Mouse (Mus musculus) right cerebral cortex, postnatal 25 days (tissue): ENCODE results near the gene Prss57.
A peak's percentile ranks its signal among the peaks of the same experiment; 100 is the strongest.

Experiments
- DNase-seq: peaks from one replicate; pipeline ENCODE4 v3.0.0; 2022

Prss57 gene

GRCm38 (mm10) chr10:79748496-79748895, 42.3 kb downstream of the Prss57 start:
- DNase-seq = no peak

DNA sequence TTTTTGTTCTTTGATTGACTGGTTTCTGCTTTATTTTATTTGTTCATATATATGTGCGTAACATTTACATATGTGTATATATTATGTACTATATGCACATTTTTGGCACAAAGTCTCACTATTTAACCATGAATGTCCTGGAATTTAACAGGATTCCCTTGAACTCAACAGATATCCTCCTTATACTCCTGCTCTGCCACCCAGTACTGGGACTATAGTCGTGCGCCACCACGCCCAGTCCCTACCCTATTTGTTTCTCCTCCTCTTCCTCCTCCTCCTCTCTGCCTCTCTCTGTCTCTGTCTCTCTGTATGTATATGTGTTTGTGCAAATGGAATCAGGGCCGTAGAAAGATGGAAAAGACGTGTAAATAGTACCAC, 44.0 kb downstream of the Prss57 start:
- DNase-seq = no peak

GRCm38 (mm10) chr10:79745898-79746773, 44.6 kb downstream of the Prss57 start, which contains the start of gene Polrmt:
Gene Polrmt (minus strand): TSS chr10:79746581.
- peak; percentile 93 for DNase-seq

- DNase-seq = no peak
These were observed 45.4 kb downstream of the Prss57 start for GRCm38 (mm10) chr10:79745411-79745810.

DNA sequence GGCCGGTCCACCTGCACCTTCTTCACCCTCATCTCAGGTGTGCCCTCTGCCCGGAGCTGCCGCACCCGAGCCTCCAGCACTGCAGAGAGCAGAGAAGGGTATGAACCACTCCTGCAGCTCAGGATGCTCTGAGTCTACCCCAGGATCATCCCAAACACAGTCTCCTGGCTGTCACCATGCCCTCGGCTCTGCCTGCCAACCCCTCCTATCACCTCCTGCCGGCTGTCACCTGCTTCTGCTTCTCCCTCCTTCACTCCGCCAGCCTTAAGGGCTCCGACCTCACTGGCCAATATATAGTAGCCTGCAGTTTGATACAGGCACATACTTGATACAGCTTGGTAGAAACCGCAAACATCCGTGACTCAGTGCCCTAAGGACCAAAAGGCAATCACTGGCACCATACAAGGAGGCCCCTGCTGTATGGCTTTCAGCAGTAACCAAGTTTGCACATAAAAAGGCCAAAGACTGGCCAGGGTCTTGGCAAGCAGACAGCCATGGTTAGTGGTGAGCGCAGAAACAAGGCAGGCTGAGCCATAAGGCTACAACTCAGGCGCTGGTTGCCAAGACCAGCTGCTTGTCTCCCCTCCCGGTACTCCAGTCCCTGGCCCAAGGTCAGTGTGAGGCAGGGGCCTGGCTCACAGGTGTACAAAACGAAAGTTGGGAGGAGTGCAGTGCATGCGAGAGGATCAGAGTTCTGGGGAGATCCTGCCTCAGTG, 47.0 kb downstream of the Prss57 start:
- no peak for DNase-seq

GRCm38 (mm10) chr10:79743161-79743560, 47.6 kb downstream of the Prss57 start:
- no peak for DNase-seq

GRCm38 (mm10) chr10:79740863-79741262, 49.9 kb downstream of the Prss57 start:
- no peak for DNase-seq

DNA sequence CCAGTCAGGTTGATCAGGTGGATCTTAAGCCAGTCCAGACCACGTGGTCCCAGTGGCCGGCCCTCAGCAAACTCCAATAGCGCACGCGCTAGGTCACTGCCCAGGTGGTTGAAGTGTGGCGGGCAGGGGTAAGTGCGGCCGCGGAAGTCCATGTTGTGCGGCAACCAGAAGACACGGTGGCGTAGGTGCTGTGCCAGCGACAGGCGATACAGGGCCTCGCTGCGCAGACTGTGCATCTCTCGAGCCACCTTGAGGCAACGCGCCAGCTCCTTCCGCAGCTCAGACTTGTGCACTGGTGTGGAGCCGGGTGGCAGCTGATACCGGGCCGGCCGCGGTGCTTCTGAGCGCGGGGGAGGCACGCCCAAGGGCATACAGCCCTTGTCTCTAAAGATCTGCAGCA, 51.5 kb downstream of the Prss57 start:
- DNase-seq = no peak

DNA sequence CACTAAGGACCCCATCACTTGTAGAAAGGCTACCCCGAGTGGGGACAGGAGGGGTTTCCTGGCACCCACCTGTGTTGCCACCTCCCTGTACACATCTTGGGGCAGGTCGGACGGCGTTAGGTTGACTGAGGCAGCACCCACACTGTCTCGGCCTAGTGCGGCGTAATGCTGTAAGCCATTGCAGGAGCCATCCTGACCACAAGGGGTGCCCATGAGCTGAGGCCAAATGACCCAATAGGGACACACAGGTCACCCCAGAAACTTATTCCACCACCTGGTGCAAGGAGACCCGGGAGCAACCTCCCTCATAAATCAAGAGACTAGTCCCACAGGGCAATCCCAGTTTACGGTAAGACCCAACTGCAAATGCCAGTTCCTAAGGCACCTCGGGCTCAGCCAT, 52.5 kb downstream of the Prss57 start:
- no peak for DNase-seq

- no peak for DNase-seq
These were observed 54.1 kb downstream of the Prss57 start for GRCm38 (mm10) chr10:79736706-79737105.

- DNase-seq = no peak
These were observed 55.4 kb downstream of the Prss57 start for GRCm38 (mm10) chr10:79735361-79735760.

DNA sequence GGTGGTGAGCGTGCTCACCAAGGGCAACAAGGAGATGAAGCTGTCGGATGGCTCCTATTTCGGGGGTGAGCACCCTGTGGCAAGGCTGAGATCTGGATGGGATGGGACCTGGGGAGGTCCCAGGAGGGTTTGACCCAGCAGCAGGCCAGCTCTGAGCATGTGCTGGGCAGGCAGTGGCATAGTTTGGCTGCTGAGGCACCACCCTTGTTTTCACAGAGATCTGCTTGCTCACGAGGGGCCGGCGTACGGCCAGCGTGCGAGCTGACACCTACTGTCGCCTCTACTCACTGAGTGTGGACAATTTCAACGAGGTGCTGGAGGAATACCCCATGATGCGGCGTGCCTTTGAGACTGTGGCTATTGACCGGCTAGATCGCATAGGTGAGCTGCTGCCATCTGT, 56.9 kb downstream of the Prss57 start:
- no peak for DNase-seq

DNA sequence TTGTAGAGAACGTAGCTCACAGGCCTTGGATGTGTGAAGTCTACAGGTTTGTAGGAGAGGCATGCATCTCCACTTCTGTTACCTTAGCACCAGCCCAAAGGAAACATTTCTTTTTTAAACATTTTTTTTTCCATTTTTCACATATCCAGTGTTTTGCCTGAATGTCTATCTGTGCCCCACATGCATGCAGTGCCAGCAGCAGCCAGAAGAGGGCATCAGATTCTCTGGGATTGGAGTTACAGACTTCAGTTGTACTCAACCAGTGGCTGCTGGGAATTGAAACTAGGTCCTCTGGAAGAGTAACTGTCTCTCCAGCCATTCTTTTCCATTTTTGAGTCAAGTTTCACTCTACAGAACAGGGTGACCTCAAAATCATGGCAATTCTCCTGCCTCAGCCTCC, 58.3 kb downstream of the Prss57 start:
- DNase-seq = no peak
